Comparison of ENCODE assay signal across 9 mouse cellular contexts in the genomic region with DNA sequence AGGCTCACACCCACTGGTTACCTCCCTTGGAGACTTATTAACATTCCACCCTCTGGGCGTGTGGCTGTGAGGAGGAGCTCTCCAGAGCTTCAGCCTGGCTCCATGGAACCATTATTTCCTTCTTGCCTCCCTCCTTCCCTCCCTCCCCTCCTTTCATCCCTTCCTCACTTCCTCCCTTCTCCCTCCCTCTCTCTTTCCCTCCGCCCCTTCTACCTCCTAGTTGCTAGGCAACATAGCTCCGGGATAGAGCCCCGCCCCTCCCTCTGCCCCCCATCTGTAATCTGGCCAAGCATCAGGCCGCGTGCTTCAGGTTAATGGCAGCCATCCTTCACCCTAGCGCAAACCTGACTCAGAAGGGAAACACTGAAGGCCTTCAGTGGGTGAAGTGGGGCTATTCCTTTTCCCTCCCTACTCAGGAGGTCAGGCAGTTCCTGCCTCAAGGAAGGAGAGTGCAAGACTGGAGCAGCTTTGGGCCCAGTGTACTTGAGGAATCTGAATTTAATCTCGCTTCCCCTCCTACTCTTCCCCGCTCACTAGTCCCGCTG. TPM values are rescaled to one million over a fixed set of nuclear protein-coding genes. Genes with fewer than 3 reads are reported as not detected.
A peak's percentile ranks its signal among the peaks of the same experiment; 100 is the strongest.
DNase-seq lines count a peak whose midpoint lies in the region; ATAC-seq and TF ChIP-seq lines count a peak whose summit lies in the region.
"Had no signal": no experiment of that assay in that cellular context is flagged by ENCODE, and none has a peak within 500 bp of the region (broad histone marks: within the 10 kb centered on the region; RNA-seq: fewer than 3 reads in every experiment).

No protein-coding gene starts in this region.

- WGBS in heart, embryonic 12.5 days, result 26% methylated on average over 10 of the region's 10 CpGs
- WGBS in neural tube, embryonic 11.5 days, result 15% methylated on average over 10 of the region's 10 CpGs

- H3K9ac ChIP-seq in heart, embryonic 12.5 days, result no peak overlapping the region
- no peak overlapping the region for H3K9ac ChIP-seq in neural tube, embryonic 11.5 days (ENCODE audit: low read length)

- TF ChIP-seq POLR2A in testis, adult 2 months (IDR thresholded peaks at IDR 0.05; ENCODE audit: control insufficient read depth, low read depth, low read length), result no peak

- H3K4me1 ChIP-seq in testis, adult 2 months (ENCODE audit: control insufficient read depth, insufficient read depth, low read length), result peaks cover 13% of the 10 kb centered on the region
- H3K4me1 ChIP-seq in heart, embryonic 12.5 days (replicated peaks), result peaks cover 24% of the 10 kb centered on the region
- H3K4me1 ChIP-seq in neural tube, embryonic 11.5 days (ENCODE audit: control insufficient read depth, insufficient read depth, low read length), result peaks cover 12% of the 10 kb centered on the region; the same call in 1 of the 2 replicates

- peak overlapping the region; percentile 38 for H3K4me3 ChIP-seq in testis, adult 2 months (ENCODE audit: control insufficient read depth, low read depth, low read length)
- H3K4me3 ChIP-seq in heart, embryonic 12.5 days, result no peak overlapping the region
- H3K4me3 ChIP-seq in neural tube, embryonic 11.5 days (ENCODE audit: low read depth, low read length), result no peak overlapping the region

- no peaks in the 10 kb centered on the region for H3K27me3 ChIP-seq in testis, adult 2 months (ENCODE audit: control insufficient read depth, insufficient read depth, low read length)
- H3K27me3 ChIP-seq in heart, embryonic 12.5 days (replicated peaks), result no peaks in the 10 kb centered on the region
- no peaks in the 10 kb centered on the region for H3K27me3 ChIP-seq in neural tube, embryonic 11.5 days (ENCODE audit: control insufficient read depth, insufficient read depth, low read length)

- no peak for TF ChIP-seq CTCF in testis, adult 2 months (IDR thresholded peaks at IDR 0.05; ENCODE audit: control insufficient read depth, insufficient read depth, insufficient replicate concordance, low read depth, low read length)

- ATAC-seq in heart, embryonic 12.5 days (ENCODE audit: insufficient number of reproducible peaks, low FRiP score), result no peak; the same call in 1 of the 2 replicates
- peak; percentile 62 for ATAC-seq in neural tube, embryonic 11.5 days (ENCODE audit: insufficient read depth, low FRiP score, low TSS enrichment)

- H3K4me2 ChIP-seq in heart, embryonic 12.5 days, result 0 out of 2 replicates have a peak overlapping the region, but pooled peaks have one; percentile 14
- H3K4me2 ChIP-seq in neural tube, embryonic 11.5 days (ENCODE audit: low read depth), result no peak overlapping the region

- DNase-seq in testis, postnatal 10 days (ENCODE audit: low spot score), result no peak
- DNase-seq in kidney, postnatal 10 days, result peak; percentile 61
- DNase-seq in neural tube, embryonic 11.5 days (ENCODE audit: low spot score), result peak; percentile 67
- no peak for DNase-seq in adrenal gland, postnatal 25 days
- DNase-seq in adipocyte (ENCODE audit: low spot score), result no peak
- no peak for DNase-seq in spleen, postnatal 10 days (ENCODE audit: low spot score in 2 of 2)

- no peak overlapping the region for H3K27ac ChIP-seq in testis, adult 2 months (ENCODE audit: control insufficient read depth, insufficient read depth, low read depth, low read length)
- H3K27ac ChIP-seq in heart, embryonic 12.5 days (ENCODE audit: poor library complexity, severe bottlenecking), result no peak overlapping the region
- H3K27ac ChIP-seq in neural tube, embryonic 11.5 days (ENCODE audit: low read depth, low read length), result 0 out of 2 replicates have a peak overlapping the region, but pooled peaks have one; percentile 1

- H3K9me3 ChIP-seq in heart, embryonic 12.5 days (replicated peaks), result no peaks in the 10 kb centered on the region
- H3K9me3 ChIP-seq in neural tube, embryonic 11.5 days (ENCODE audit: control insufficient read depth, low read length), result no peaks in the 10 kb centered on the region

- H3K36me3 ChIP-seq in testis, adult 2 months (ENCODE audit: control insufficient read depth, insufficient read depth, low read length), result no peaks in the 10 kb centered on the region
- H3K36me3 ChIP-seq in heart, embryonic 12.5 days, result no peaks in the 10 kb centered on the region
- no peaks in the 10 kb centered on the region for H3K36me3 ChIP-seq in neural tube, embryonic 11.5 days (ENCODE audit: control insufficient read depth, insufficient read depth, low read length)

RNA-seq across cellular contexts. Expression of a gene that starts 22.6 kb away (rescaled TPM):
- polyA plus RNA-seq in testis, adult 2 months (2012; rRNA removed), result 232 and 235 TPM in 2 replicates
- not detected in 2 replicates for polyA plus RNA-seq in heart, embryonic 12.5 days (2016; fragmentation: Nextera tagmentation; extraction: Ambion mirVana)
- polyA plus RNA-seq in neural tube, embryonic 11.5 days (2014; fragmentation: Nextera tagmentation; extraction: Ambion mirVana), result not detected in 2 replicates
- total RNA-seq in adrenal gland, postnatal 25 days (2021), result not detected in 2 replicates
- total RNA-seq: hematopoietic stem cell, adult 5-6 weeks had no signal

RNA-seq across cellular contexts. Expression of a gene that starts 29.5 kb away (rescaled TPM):
- 3.2 and 3.7 TPM in 2 replicates for polyA plus RNA-seq in testis, adult 2 months (2012; rRNA removed)
- 28.0 and 30.2 TPM in 2 replicates for polyA plus RNA-seq in heart, embryonic 12.5 days (2016; fragmentation: Nextera tagmentation; extraction: Ambion mirVana)
- 3.3 and 4.1 TPM in 2 replicates for polyA plus RNA-seq in neural tube, embryonic 11.5 days (2014; fragmentation: Nextera tagmentation; extraction: Ambion mirVana)
- total RNA-seq in adrenal gland, postnatal 25 days (2021), result 29.8 and 31.3 TPM in 2 replicates

Comparison
In these comparisons a context has a peak if more than half of its experiments do, and no peak if none do; other contexts are left out.
1. DNase-seq: peak in kidney, postnatal 10 days (single experiment) and neural tube, embryonic 11.5 days (single experiment); none in testis, postnatal 10 days (single experiment), adrenal gland, postnatal 25 days (single experiment), adipocyte (single experiment) and spleen, postnatal 10 days (0 of 2).
2. RNA of a gene that starts 22.6 kb away (polyA plus RNA-seq): 232 to 235 TPM in testis, adult 2 months; not detected in heart, embryonic 12.5 days and not detected in neural tube, embryonic 11.5 days; every median in the first group is over 100 times any median in the second.